Mouse (Mus musculus): ENCODE results near the gene Olfr934. TPM values are rescaled to one million over a fixed set of nuclear protein-coding genes. Genes with fewer than 3 reads are reported as not detected.

Gene Olfr934
- polyA plus RNA-seq (2015; fragmentation: Nextera tagmentation; extraction: Ambion mirVana): not detected in 2 replicates

DNA sequence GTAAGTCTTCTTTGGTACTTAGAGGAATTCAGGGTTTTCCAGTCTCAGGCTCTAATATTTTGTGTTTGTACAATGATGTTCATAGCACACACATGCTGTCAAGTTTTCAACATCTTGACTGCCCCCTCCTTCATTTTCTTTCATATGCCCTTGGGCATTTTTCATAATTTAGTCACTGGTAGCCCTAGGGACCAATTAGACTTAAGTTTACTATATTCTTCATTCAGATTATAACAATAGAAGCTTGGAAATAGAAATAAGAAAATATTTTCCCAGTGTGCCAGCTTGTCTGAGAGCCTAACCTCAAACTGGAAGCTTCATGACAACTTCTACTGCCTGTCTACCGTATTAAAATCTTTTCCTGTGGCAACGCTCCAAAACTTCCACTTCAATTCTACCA lies at the start of gene Olfr934:
Gene Olfr934, minus strand, starts transcription at position 101 of the 400 bp plus-strand sequence.

GRCm38 (mm10) chr9:39023277-39023676 lies 35.2 kb upstream of the Olfr934 start, which contains the start of gene Olfr146:
TSS of gene Olfr146 (minus strand) at chr9:39023377.

GRCm38 (mm10) chr9:38999583-38999982 lies 11.5 kb upstream of the Olfr934 start, which contains the start of gene Olfr935:
TSS of gene Olfr935 (minus strand) at chr9:38999683.

DNA sequence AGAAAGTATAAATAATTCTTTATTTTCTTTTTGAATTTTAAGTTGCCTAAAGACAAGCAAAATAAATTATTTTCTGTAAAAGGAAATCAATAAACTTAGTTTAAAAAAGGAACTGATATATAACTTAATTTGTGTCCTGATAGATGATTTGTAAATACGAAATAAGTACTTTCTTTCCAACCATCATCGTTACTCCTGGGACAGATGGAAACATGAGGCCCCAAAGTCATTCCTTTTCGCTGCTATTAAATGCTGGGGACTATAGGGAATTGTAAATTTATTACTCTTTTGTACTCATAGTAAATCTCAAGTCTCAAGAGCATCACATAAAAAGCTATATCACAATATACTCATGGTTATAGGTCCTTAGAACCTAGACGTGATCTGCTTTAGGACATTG lies 16.1 kb downstream of the Olfr934 start, which contains the start of gene Olfr933:
Gene Olfr933, plus strand, starts transcription at position 301 of the 400 bp plus-strand sequence.

Other genes with a start within 250 kb of the Olfr934 start
- gene Olfr920, start 236.0 kb downstream of the Olfr934 start, polyA plus RNA-seq (2015; fragmentation: Nextera tagmentation; extraction: Ambion mirVana): 0.05 TPM in 1 of 2 replicates, not detected in the other
- gene Olfr921, start 215.2 kb downstream of the Olfr934 start, polyA plus RNA-seq (2015; fragmentation: Nextera tagmentation; extraction: Ambion mirVana): not detected in 2 replicates
- gene Olfr922, start 173.7 kb downstream of the Olfr934 start, polyA plus RNA-seq (2015; fragmentation: Nextera tagmentation; extraction: Ambion mirVana): not detected in 2 replicates
- not detected in 2 replicates for gene Olfr923, start 161.8 kb downstream of the Olfr934 start, polyA plus RNA-seq (2015; fragmentation: Nextera tagmentation; extraction: Ambion mirVana)
- not detected in 2 replicates for gene Olfr924, start 143.9 kb downstream of the Olfr934 start, polyA plus RNA-seq (2015; fragmentation: Nextera tagmentation; extraction: Ambion mirVana)
- not detected in 2 replicates for gene Olfr26, start 133.3 kb downstream of the Olfr934 start, polyA plus RNA-seq (2015; fragmentation: Nextera tagmentation; extraction: Ambion mirVana)
- not detected in 2 replicates for gene Olfr926, start 111.2 kb downstream of the Olfr934 start, polyA plus RNA-seq (2015; fragmentation: Nextera tagmentation; extraction: Ambion mirVana)
- not detected in 2 replicates for gene Olfr930, start 58.5 kb downstream of the Olfr934 start, polyA plus RNA-seq (2015; fragmentation: Nextera tagmentation; extraction: Ambion mirVana)
- gene Olfr933, start 16.0 kb downstream of the Olfr934 start, polyA plus RNA-seq (2015; fragmentation: Nextera tagmentation; extraction: Ambion mirVana): not detected in 2 replicates
- gene Olfr935, start 11.4 kb upstream of the Olfr934 start, polyA plus RNA-seq (2015; fragmentation: Nextera tagmentation; extraction: Ambion mirVana): not detected in 2 replicates
- not detected in 2 replicates for gene Olfr146, start 35.1 kb upstream of the Olfr934 start, polyA plus RNA-seq (2015; fragmentation: Nextera tagmentation; extraction: Ambion mirVana)
- not detected in 2 replicates for gene Olfr937, start 76.6 kb upstream of the Olfr934 start, polyA plus RNA-seq (2015; fragmentation: Nextera tagmentation; extraction: Ambion mirVana)
- not detected in 2 replicates for gene Olfr938, start 90.6 kb upstream of the Olfr934 start, polyA plus RNA-seq (2015; fragmentation: Nextera tagmentation; extraction: Ambion mirVana)
- gene Olfr27, start 139.8 kb upstream of the Olfr934 start, polyA plus RNA-seq (2015; fragmentation: Nextera tagmentation; extraction: Ambion mirVana): not detected in 2 replicates
- gene Olfr943, start 178.0 kb upstream of the Olfr934 start, polyA plus RNA-seq (2015; fragmentation: Nextera tagmentation; extraction: Ambion mirVana): not detected in 2 replicates
- not detected in 2 replicates for gene Olfr944, start 213.6 kb upstream of the Olfr934 start, polyA plus RNA-seq (2015; fragmentation: Nextera tagmentation; extraction: Ambion mirVana)